Mouse (Mus musculus) large intestine, adult 2 months (tissue): ENCODE data around the gene Kctd2. TPM values are rescaled to one million over a fixed set of nuclear protein-coding genes. Genes with fewer than 3 reads are reported as not detected.
"Not testable (repeated sequence)": the region's sequence is repeated elsewhere in the genome, so short reads cannot be mapped to it uniquely, and the experiment has no call there.

Experiments
- DNase-seq: peaks from one replicate; pipeline ENCODE4 v3.0.0-alpha.2; 2012; ENCODE audit warnings: low read depth, low spot score
- WGBS: fragments of 180-500 bp; shearing (Covaris S2); methylation state at CpG from one replicate; pipeline ENCODE4 v1.1.7; 2018; 5-methylcytosine and 5-hydroxymethylcytosine counted together
- polyA plus RNA-seq: library from polyadenylated mRNA; depleted of rRNA; stranded (reverse); fragments of >200 nt; gene quantifications from 2 replicates; pipeline ENCODE4 v1.2.3, GENCODE M21; 2012

The Kctd2 gene
- polyA plus RNA-seq, 1 experiment = 24.2 TPM

GRCm38 (mm10) chr11:115433342-115433741, 13.4 kb downstream of the Kctd2 start:
- 79% methylated on average over 6 of the region's 6 CpGs for WGBS
- DNase-seq = no peak

GRCm38 (mm10) chr11:115435596-115436337, 15.8 kb downstream of the Kctd2 start:
- WGBS = 30% methylated on average over 31 of the region's 31 CpGs
- no peak for DNase-seq

GRCm38 (mm10) chr11:115437571-115438122, 17.7 kb downstream of the Kctd2 start:
- WGBS = 74% methylated on average over 5 of the region's 5 CpGs
- no peak for DNase-seq

GRCm38 (mm10) chr11:115439326-115439725, 19.4 kb downstream of the Kctd2 start:
- no peak for DNase-seq
- WGBS = 83% methylated on average over 3 of the region's 3 CpGs

DNA sequence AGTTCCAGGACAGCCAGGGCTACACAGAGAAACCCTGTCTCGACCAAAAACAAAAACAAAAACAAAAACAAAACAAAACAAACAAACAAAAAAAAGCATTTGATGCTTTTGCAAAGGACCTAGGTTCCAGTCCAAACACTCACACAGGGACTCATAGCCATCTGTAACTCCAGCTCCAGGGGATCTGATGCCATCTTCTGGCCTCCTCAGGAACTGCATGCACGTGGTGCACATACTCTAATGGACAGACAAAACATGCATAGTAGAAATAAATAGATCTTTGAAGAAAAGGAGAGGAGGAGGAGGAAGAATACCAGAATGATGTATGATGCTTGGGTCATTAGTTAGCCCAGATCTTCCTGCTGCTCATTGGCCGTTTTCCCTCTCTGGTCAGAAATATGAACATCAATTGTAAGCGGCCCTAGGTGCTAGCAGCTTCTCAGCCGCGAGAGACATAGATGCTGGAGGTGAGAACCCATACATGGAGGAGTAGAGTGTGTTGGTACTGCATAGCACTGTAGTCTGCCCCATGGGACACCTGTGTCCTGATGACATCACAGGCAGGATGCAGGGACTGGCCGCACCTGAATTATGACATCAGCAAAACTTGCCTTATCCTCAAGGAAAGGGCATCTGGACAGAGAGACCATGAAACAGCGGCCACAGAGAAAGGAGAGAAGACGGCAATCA, 20.1 kb downstream of the Kctd2 start, which contains the start of gene Trim80:
TSS of gene Trim80 (plus strand) at position 640 of the 690 bp plus-strand sequence.
- WGBS = 93% methylated on average over 9 of the region's 9 CpGs
- DNase-seq = no peak

- DNase-seq = no peak
- WGBS = 76% methylated on average over 15 of the region's 15 CpGs
Measured at GRCm38 (mm10) chr11:115441417-115441816, 21.5 kb downstream of the Kctd2 start.

- no peak for DNase-seq
- WGBS = 21% methylated on average over 3 of the region's 3 CpGs
Measured at GRCm38 (mm10) chr11:115446906-115447305, 27.0 kb downstream of the Kctd2 start.

DNA sequence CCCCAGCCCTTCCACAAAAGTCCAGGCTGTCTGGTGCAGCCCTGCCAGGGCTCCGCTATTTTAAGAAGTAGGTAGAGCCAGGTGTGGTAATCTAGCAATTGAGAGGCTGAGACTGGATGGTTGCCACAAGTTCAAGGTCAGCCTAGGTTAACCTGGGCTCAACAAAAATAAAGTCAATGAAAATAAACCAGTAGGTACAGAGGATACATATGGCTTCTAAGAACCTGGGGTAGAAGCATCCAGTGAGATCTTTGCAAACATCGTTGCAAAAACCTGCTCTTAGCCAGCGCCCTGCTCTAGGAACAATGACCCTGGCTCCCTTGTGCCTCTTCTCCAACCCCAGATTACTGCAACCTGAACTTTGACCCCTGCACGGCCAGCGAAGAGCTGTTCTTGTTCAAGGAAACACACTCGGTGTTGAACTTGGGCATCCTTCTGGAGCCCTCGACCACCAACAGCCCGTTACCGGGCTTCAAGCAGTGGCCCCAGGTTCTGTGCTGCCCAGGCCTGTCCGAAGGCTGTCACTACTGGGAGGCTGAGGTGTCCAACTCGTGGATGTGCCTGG, 27.5 kb downstream of the Kctd2 start:
- WGBS = 53% methylated on average over 11 of the region's 11 CpGs
- DNase-seq = no peak

DNA sequence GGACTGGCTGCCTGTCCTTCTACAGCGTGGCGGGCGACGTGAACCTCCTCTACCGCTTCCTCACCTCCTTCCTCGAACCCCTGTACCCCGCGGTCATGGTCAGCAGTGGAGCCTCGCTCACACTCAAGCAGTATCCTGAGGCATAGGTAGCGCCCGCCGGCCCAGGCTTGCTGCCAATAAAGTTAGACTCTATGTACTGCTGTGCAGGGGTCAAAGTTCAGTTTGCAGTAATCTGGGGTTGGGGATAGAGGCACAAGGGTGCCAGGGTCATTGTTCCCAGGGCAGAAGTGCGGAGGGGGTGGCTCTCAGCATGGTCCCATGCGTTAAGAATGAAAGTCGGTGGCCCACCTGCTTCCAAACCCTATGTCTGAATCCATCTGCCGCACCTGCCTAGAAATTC, 28.1 kb downstream of the Kctd2 start:
- 44% methylated on average over 16 of the region's 16 CpGs for WGBS
- no peak for DNase-seq

GRCm38 (mm10) chr11:115448998-115449397, 29.1 kb downstream of the Kctd2 start:
- 38% methylated on average over 7 of the region's 7 CpGs for WGBS
- DNase-seq = no peak

GRCm38 (mm10) chr11:115450176-115450575, 30.2 kb downstream of the Kctd2 start:
- 45% methylated on average over 7 of the region's 7 CpGs for WGBS
- peak; percentile 84 for DNase-seq

- WGBS = 21% methylated on average over 8 of the region's 8 CpGs
- DNase-seq = no peak
Measured at GRCm38 (mm10) chr11:115451781-115452241, 31.9 kb downstream of the Kctd2 start.

DNA sequence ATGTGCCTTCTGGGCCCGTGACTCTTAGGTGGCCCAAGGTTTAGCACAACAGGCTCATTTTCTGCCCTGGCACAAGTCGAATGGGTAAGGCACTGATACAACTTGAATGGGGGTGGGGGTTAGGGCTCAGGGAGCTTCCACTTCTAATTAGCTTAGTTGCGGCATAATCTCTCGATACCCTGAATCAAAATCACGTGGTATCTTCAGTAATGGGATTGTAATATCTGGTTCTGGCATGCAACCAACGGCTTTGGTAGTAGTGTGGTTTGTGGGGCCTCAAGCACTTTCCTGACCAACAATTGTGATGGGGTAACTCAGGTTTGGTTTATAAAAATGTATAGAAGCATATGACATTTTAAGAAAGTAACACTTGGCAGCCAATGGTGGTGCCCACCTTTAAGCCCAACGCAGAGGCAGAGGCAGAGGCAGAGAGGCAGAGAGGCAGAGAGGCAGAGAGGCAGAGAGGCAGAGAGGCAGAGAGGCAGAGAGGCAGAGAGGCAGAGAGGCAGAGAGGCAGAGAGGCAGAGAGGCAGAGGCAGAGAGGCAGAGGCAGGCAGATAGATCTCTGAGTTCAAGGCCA, 32.4 kb downstream of the Kctd2 start:
- DNase-seq = no peak
- 40% methylated on average over 7 of the region's 7 CpGs for WGBS

DNA sequence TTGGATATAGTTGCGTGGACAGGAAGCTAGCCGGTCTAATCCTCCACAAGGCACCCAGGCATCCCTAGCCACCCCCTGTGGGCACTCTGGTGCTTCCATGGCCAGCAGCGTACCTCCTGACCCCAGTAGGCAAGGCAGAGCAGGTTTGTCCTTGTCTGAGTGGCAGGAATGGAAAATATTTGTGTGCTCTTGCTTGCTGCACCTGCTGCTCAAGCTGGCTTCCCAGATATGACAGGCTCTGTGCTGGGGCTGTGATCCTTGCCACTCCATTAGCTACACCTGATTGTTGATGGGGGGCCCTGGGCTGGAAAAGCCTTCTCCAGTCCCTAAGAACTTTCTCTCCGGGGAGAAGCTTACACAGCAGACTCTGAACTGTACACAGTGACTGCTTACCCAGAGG, 33.4 kb downstream of the Kctd2 start:
- no peak for DNase-seq
- 58% methylated on average over 4 of the region's 4 CpGs for WGBS

GRCm38 (mm10) chr11:115454822-115455221, 34.9 kb downstream of the Kctd2 start:
- not testable (repeated sequence) for DNase-seq
- WGBS = 93% methylated on average over 6 of the region's 6 CpGs

- 88% methylated on average over 15 of the region's 15 CpGs for WGBS
- no peak for DNase-seq
Measured at GRCm38 (mm10) chr11:115455619-115456018, 35.7 kb downstream of the Kctd2 start.

- WGBS = 49% methylated on average over 5 of the region's 5 CpGs
- DNase-seq = peak; percentile 82
Measured at GRCm38 (mm10) chr11:115456182-115456581, 36.3 kb downstream of the Kctd2 start.

DNA sequence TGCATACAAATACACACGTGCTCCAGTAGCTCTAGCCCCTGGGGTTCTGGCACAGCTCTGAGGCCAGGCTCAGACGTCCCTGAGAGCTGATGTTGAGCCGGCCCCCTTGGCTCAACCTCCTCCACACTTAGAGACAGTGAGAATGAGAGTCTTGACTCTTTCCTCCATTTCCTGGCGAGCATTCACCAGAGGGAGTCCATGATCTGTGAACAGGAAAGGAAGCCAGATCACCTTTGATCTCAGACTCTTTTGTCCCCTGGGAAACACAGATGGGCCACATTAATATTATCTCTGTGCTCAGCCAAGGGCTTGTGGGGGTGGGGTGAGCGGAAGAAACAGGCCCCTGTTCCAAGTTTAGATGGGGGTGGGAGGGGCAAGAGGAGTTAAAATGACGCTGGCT, 37.5 kb downstream of the Kctd2 start:
- WGBS = 38% methylated on average over 6 of the region's 6 CpGs
- no peak for DNase-seq

GRCm38 (mm10) chr11:115460976-115461375, 41.0 kb downstream of the Kctd2 start:
- WGBS = 58% methylated on average over 8 of the region's 8 CpGs
- no peak for DNase-seq

GRCm38 (mm10) chr11:115461846-115462242, 41.9 kb downstream of the Kctd2 start:
- WGBS = 27% methylated on average over 5 of the region's 5 CpGs

More at GRCm38 (mm10) chr11:115461846-115462242, 41.9 kb downstream of the Kctd2 start:
- no peak for DNase-seq
